ENCODE assay signal across 10 mouse cellular contexts in genomic region chr12:69781935-69782650, GRCm38 (mm10). TPM values are rescaled to one million over a fixed set of nuclear protein-coding genes. Genes with fewer than 3 reads are reported as not detected.
DNase-seq lines count a peak whose midpoint lies in the region; ATAC-seq and TF ChIP-seq lines count a peak whose summit lies in the region.
"Had no signal": no experiment of that assay in that cellular context is flagged by ENCODE, and none has a peak within 500 bp of the region (broad histone marks: within the 10 kb centered on the region; RNA-seq: fewer than 3 reads in every experiment).

No protein-coding gene starts in this region.

- no peak overlapping the region for H3K9ac ChIP-seq in hindbrain, postnatal 0 days (replicated peaks; ENCODE audit: low read length)
- H3K9ac ChIP-seq in hindbrain, embryonic 13.5 days: no peak overlapping the region
- H3K9ac ChIP-seq: embryonic facial prominence, embryonic 12.5 days; limb, embryonic 12.5 days had no signal

- no peaks in the 10 kb centered on the region for H3K4me1 ChIP-seq in hindbrain, postnatal 0 days (ENCODE audit: insufficient read depth, low read length)
- H3K4me1 ChIP-seq in hindbrain, embryonic 13.5 days (replicated peaks): 0 out of 2 replicates have a peak, but pooled peaks cover 14% of the 10 kb centered on the region
- peaks cover 7% of the 10 kb centered on the region for H3K4me1 ChIP-seq in bone marrow, adult 2 months (ENCODE audit: control insufficient read depth, insufficient read depth, low read length)
- H3K4me1 ChIP-seq: embryonic facial prominence, embryonic 12.5 days; limb, embryonic 12.5 days had no signal

- no peaks in the 10 kb centered on the region for H3K27me3 ChIP-seq in hindbrain, postnatal 0 days (ENCODE audit: insufficient read depth, low read length)
- no peaks in the 10 kb centered on the region for H3K27me3 ChIP-seq in hindbrain, embryonic 13.5 days
- H3K27me3 ChIP-seq: embryonic facial prominence, embryonic 12.5 days; limb, embryonic 12.5 days had no signal

- H3K4me3 ChIP-seq in hindbrain, postnatal 0 days (ENCODE audit: low read length): no peak overlapping the region
- H3K4me3 ChIP-seq in hindbrain, embryonic 13.5 days: no peak overlapping the region
- H3K4me3 ChIP-seq in bone marrow, adult 2 months (replicated peaks; ENCODE audit: control insufficient read depth, low read depth, low read length): peak overlapping the region; percentile 9
- H3K4me3 ChIP-seq: embryonic facial prominence, embryonic 12.5 days; limb, embryonic 12.5 days had no signal

- DNase-seq in hindbrain, postnatal 0 days (ENCODE audit: low spot score): peak; percentile 15
- DNase-seq in kidney, postnatal 10 days: peak; percentile 91
- peak; percentile 55 for DNase-seq in ovary, postnatal 14 days (ENCODE audit: low spot score)
- DNase-seq in gastrocnemius, postnatal 25 days: no peak
- no peak for DNase-seq in right cerebral cortex, postnatal 14 days
- DNase-seq in cerebellum, postnatal 25 days: no peak

- TF ChIP-seq POLR2A in bone marrow, adult 2 months (IDR thresholded peaks at IDR 0.05; ENCODE audit: borderline replicate concordance, control insufficient read depth, low read depth, low read length): no peak

- no peaks in the 10 kb centered on the region for H3K36me3 ChIP-seq in hindbrain, postnatal 0 days (ENCODE audit: insufficient read depth, low read length)
- no peaks in the 10 kb centered on the region for H3K36me3 ChIP-seq in hindbrain, embryonic 13.5 days
- H3K36me3 ChIP-seq: embryonic facial prominence, embryonic 12.5 days; limb, embryonic 12.5 days had no signal

- no peaks in the 10 kb centered on the region for H3K9me3 ChIP-seq in hindbrain, postnatal 0 days (ENCODE audit: low read length)
- no peaks in the 10 kb centered on the region for H3K9me3 ChIP-seq in hindbrain, embryonic 13.5 days
- H3K9me3 ChIP-seq: embryonic facial prominence, embryonic 12.5 days; limb, embryonic 12.5 days had no signal

- 70% methylated on average over 10 of the region's 10 CpGs for WGBS in hindbrain, postnatal 0 days
- WGBS in hindbrain, embryonic 13.5 days: 79% methylated on average over 10 of the region's 10 CpGs
- WGBS in bone marrow, adult 2 months: 85% methylated on average over 10 of the region's 10 CpGs

- H3K4me2 ChIP-seq in hindbrain, postnatal 0 days (ENCODE audit: low read depth, low read length): no peak overlapping the region
- H3K4me2 ChIP-seq in hindbrain, embryonic 13.5 days: no peak overlapping the region
- H3K4me2 ChIP-seq: embryonic facial prominence, embryonic 12.5 days; limb, embryonic 12.5 days had no signal

- 0 out of 2 replicates have a peak, but pooled peaks have one; percentile 24 for ATAC-seq in hindbrain, postnatal 0 days
- no peak for ATAC-seq in hindbrain, embryonic 13.5 days (ENCODE audit: low FRiP score)

- H3K27ac ChIP-seq in hindbrain, postnatal 0 days: no peak overlapping the region
- H3K27ac ChIP-seq in hindbrain, embryonic 13.5 days: no peak overlapping the region
- H3K27ac ChIP-seq in bone marrow, adult 2 months (ENCODE audit: control insufficient read depth, insufficient read depth, low read depth, low read length, poor library complexity): no peak overlapping the region
- H3K27ac ChIP-seq: embryonic facial prominence, embryonic 12.5 days; limb, embryonic 12.5 days had no signal

- no peak for TF ChIP-seq CTCF in hindbrain, postnatal 0 days (IDR thresholded peaks at IDR 0.05; ENCODE audit: low read depth)
- TF ChIP-seq CTCF in bone marrow, adult 2 months (IDR thresholded peaks at IDR 0.05; ENCODE audit: control insufficient read depth, insufficient read depth, low read length): no peak

RNA-seq across cellular contexts. Expression of gene Cdkl1, which starts 9.0 kb away (rescaled TPM):
- total RNA-seq in hindbrain, postnatal 0 days (2014; rRNA removed): 28.3 and 51.5 TPM in 2 replicates
- 20.2 and 26.7 TPM in 2 replicates for polyA plus RNA-seq in hindbrain, postnatal 0 days (2015; fragmentation: Nextera tagmentation; extraction: Ambion mirVana)
- polyA plus RNA-seq in hindbrain, embryonic 13.5 days (2015; fragmentation: Nextera tagmentation; extraction: Ambion mirVana): 4.2 and 4.6 TPM in 2 replicates
- 3.9 and 5.0 TPM in 2 replicates for polyA plus RNA-seq in bone marrow, adult 2 months (2011; ENCODE audit: insufficient read depth, insufficient read length, low replicate concordance, missing spikeins)
- total RNA-seq in gastrocnemius, postnatal 25 days (2021): under 1 TPM; 0.54 to 0.56 TPM

RNA-seq across cellular contexts. Expression of gene Atp5s, which starts 57.3 kb away (rescaled TPM):
- total RNA-seq in hindbrain, postnatal 0 days (2014; rRNA removed): 24.5 and 33.5 TPM in 2 replicates
- 34.3 and 38.9 TPM in 2 replicates for polyA plus RNA-seq in hindbrain, postnatal 0 days (2015; fragmentation: Nextera tagmentation; extraction: Ambion mirVana)
- polyA plus RNA-seq in hindbrain, embryonic 13.5 days (2015; fragmentation: Nextera tagmentation; extraction: Ambion mirVana): 26.1 and 30.0 TPM in 2 replicates
- 8.4 and 11.4 TPM in 2 replicates for polyA plus RNA-seq in bone marrow, adult 2 months (2011; ENCODE audit: insufficient read depth, insufficient read length, low replicate concordance, missing spikeins)
- total RNA-seq in gastrocnemius, postnatal 25 days (2021): 10 to 100 TPM; 11.9 to 12.3 TPM

RNA-seq across cellular contexts. Expression of gene L2hgdh, which starts 57.4 kb away (rescaled TPM):
- 10.5 and 12.2 TPM in 2 replicates for total RNA-seq in hindbrain, postnatal 0 days (2014; rRNA removed)
- 10.2 and 11.0 TPM in 2 replicates for polyA plus RNA-seq in hindbrain, postnatal 0 days (2015; fragmentation: Nextera tagmentation; extraction: Ambion mirVana)
- 11.5 and 11.6 TPM in 2 replicates for polyA plus RNA-seq in hindbrain, embryonic 13.5 days (2015; fragmentation: Nextera tagmentation; extraction: Ambion mirVana)
- 2.2 and 6.8 TPM in 2 replicates for polyA plus RNA-seq in bone marrow, adult 2 months (2011; ENCODE audit: insufficient read depth, insufficient read length, low replicate concordance, missing spikeins)
- total RNA-seq in gastrocnemius, postnatal 25 days (2021): 10 to 100 TPM; 31.2 to 32.7 TPM

Comparison
In these comparisons a context has a peak if more than half of its experiments do, and no peak if none do; other contexts are left out.
1. DNase-seq: peak in hindbrain, postnatal 0 days (single experiment), kidney, postnatal 10 days (single experiment) and ovary, postnatal 14 days (single experiment); none in gastrocnemius, postnatal 25 days (single experiment), right cerebral cortex, postnatal 14 days (single experiment) and cerebellum, postnatal 25 days (0 of 2).